Mouse (Mus musculus): ENCODE results near the gene Efna2. TPM values are rescaled to one million over a fixed set of nuclear protein-coding genes. Genes with fewer than 3 reads are reported as not detected.

The Efna2 gene
- polyA plus RNA-seq, 1 experiment from 2014 or later, result 91.7 TPM

DNA sequence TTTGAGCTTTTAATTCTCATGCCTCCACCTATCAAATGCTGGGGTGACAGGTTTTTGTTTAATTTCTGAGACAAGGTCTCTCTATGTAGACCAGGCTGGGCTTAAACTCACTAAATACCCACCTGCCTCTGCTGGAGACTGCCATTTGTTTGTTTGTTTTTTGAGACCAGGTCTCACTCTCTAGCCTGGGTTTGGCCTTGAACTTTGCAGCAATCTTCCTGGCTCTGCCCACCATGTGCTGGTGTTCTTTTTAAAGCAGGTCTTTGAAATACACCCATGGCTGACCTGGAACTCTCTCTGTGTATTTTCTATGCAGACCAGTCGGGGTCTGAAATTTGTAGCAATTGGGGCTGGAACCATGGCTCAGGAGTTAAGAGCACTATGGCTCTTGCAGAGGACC is 43.6 kb upstream of the Efna2 start:
- Histone ChIP-seq H3K9me3 (ENCODE audit: control insufficient read depth, low read length) (no peaks in the 10 kb centered on the region), H3K4me2 (no peak overlapping the region), H3K36me3 (ENCODE audit: control insufficient read depth, insufficient read depth, low read length) (0 out of 2 replicates have a peak, but pooled peaks cover 3% of the 10 kb centered on the region), H3K9ac (ENCODE audit: low read length) (no peak overlapping the region), H3K4me3 (ENCODE audit: low read depth, low read length) (no peak overlapping the region), H3K27me3 (ENCODE audit: control insufficient read depth, insufficient read depth, low read length) (peaks cover 23% of the 10 kb centered on the region), H3K27ac (ENCODE audit: low read depth, low read length) (no peak overlapping the region), H3K4me1 (ENCODE audit: control insufficient read depth, insufficient read depth, low read length) (peaks cover 41% of the 10 kb centered on the region)
- WGBS, result 85% methylated on average over 1 of the region's 1 CpGs
- DNase-seq (ENCODE audit: low spot score, missing footprints) (no peak), ATAC-seq (ENCODE audit: low FRiP score) (no peak)

DNA sequence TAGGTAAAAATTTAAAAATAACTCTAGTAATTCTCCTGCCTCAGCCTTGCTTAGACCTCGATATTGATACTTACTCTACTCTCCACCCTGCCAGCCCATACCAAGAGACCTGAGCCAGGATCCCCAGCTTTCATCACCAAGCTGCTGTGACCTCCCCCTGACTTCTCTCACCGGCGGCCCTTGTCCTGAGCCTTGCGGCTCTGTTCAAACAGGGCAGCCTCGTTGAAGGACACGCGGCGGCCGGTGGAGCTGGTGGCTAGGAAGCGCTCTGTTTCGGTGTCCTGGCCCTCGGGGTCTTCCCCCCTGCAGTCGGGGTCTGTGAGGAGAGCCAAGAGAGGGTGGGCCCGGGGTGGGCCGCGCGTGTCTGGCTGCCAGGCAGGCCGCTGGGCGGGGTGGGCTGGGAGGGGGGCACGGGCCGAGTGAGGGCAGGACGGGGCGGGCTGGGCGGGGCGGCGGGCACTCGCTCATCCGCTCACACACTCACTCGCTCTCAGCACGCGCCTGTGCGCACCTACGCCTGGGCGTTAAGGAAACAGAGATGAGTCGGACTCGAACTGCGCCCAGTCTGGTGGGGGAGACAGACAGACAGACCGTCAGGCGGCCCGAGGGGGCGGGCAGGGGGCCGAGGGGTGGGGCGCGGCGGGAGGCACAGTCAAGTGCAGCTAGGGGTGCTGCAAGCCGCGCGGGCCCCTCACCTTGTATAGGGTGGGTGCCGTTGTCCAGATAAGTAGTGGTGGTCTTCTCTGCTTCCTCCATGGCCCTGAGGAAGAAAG is 42.9 kb upstream of the Efna2 start:
- Histone ChIP-seq H3K27ac (ENCODE audit: low read depth, low read length) (no peak overlapping the region), H3K27me3 (ENCODE audit: control insufficient read depth, insufficient read depth, low read length) (peaks cover 22% of the 10 kb centered on the region)

DNA sequence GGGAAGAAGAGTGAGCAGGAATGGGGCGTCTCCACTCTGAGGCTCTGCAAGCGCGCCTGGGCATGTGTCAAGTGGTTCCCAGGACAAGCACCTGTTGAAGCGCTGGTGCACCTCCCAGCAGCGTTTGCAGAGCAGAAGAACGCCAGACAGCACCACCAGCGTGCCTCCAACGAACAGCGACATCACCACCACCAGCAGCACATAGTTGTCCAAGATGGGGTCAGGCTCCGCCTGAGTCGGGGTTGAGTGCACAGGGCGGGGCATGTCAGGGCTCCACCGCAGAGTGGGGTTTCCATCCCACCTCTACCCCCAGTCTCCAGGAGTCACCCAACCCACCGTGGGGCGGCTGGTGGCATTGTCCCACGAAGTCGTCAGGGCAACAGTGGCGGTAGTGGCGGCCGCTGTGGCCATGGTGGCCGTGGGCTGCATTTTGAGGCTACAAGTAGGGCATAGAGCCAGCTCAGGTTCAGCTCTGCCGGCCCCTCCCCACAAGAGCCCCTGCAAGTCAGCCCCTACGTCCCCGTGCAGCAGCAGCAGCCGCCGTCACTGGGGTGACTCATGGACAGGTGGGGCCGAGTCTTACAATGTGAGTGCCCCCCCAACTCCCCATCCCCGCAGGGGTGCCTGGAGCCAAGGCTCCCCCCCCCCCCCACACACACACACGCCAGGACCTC is 42.2 kb upstream of the Efna2 start:
- Histone ChIP-seq H3K9me3 (ENCODE audit: control insufficient read depth, low read length) (no peaks in the 10 kb centered on the region), H3K4me3 (ENCODE audit: low read depth, low read length) (peak overlapping the region; percentile 74), H3K4me1 (ENCODE audit: control insufficient read depth, insufficient read depth, low read length) (peaks cover 30% of the 10 kb centered on the region), H3K4me2 (peak overlapping the region; percentile 94), H3K36me3 (ENCODE audit: control insufficient read depth, insufficient read depth, low read length) (no peaks in the 10 kb centered on the region), H3K9ac (ENCODE audit: low read length) (peak overlapping the region; percentile 87), H3K27ac (ENCODE audit: low read depth, low read length) (no peak overlapping the region; the same call in 1 of the 2 replicates), H3K27me3 (ENCODE audit: control insufficient read depth, insufficient read depth, low read length) (peaks cover 21% of the 10 kb centered on the region)
- DNase-seq (ENCODE audit: low spot score, missing footprints), result no peak
- 4% methylated on average over 29 of the region's 29 CpGs for WGBS
- ATAC-seq (ENCODE audit: low FRiP score), result no peak

More for the DNA sequence above, 42.9 kb upstream of the Efna2 start:
- 15% methylated on average over 46 of the region's 49 CpGs for WGBS
- ATAC-seq (ENCODE audit: low FRiP score), result no peak
- peak overlapping the region; percentile 74; the same call in 1 of the 2 replicates for H3K4me3 ChIP-seq (ENCODE audit: low read depth, low read length)
- H3K4me1 ChIP-seq (ENCODE audit: control insufficient read depth, insufficient read depth, low read length), result peaks cover 38% of the 10 kb centered on the region
- DNase-seq (ENCODE audit: low spot score, missing footprints), result no peak
- H3K36me3 ChIP-seq (ENCODE audit: control insufficient read depth, insufficient read depth, low read length), result no peaks in the 10 kb centered on the region
- no peak overlapping the region for H3K9ac ChIP-seq (ENCODE audit: low read length)
- no peaks in the 10 kb centered on the region for H3K9me3 ChIP-seq (ENCODE audit: control insufficient read depth, low read length)
- peak overlapping the region; percentile 94 for H3K4me2 ChIP-seq

DNA sequence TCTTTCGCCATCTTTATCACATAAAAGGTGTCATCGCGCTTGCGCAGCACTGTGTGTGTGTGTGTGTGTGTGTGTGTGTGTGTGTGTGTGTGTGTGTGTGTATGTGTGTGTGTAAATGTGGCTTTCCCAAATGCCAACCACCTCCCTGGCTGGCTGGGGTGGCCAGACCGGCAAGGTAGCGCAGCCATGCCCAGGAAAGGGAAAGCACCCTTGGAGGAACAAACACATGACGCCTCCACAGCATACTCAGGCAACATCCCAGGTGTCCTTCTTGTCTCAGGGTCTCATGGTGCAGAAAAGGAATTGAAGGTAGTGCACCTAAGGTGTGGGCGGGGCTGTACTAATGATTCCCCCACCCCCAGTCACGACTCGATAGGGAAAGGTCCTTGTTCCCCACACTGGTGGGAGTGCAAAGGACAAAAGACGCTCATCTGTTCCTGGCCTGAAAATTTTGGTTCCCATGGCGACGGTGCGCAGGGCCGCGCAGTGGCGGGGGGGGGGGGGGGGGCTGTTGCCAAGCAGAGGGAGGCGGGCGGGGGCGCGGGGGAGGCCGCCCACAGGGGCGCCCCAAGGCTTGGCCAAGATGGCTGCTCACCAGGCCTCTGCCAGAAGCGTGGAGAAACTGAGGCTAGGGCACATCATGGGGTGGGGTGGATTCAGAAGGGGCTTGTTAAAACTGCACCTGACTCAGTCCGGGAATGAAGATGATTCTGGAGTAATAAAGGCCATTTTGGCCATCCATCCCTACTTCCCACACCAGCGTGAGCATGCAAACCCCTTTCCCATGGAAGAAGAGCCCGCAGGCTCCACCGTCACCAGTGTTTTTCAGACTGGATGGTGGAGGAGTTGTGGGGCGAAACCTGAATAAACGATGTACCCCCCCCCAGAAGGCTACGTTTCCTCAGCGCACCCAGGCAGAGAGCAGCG is 41.4 kb upstream of the Efna2 start:
- 5% methylated on average over 24 of the region's 33 CpGs for WGBS
- peaks cover 32% of the 10 kb centered on the region for H3K4me1 ChIP-seq (ENCODE audit: control insufficient read depth, insufficient read depth, low read length)
- no peak for ATAC-seq (ENCODE audit: low FRiP score)

DNA sequence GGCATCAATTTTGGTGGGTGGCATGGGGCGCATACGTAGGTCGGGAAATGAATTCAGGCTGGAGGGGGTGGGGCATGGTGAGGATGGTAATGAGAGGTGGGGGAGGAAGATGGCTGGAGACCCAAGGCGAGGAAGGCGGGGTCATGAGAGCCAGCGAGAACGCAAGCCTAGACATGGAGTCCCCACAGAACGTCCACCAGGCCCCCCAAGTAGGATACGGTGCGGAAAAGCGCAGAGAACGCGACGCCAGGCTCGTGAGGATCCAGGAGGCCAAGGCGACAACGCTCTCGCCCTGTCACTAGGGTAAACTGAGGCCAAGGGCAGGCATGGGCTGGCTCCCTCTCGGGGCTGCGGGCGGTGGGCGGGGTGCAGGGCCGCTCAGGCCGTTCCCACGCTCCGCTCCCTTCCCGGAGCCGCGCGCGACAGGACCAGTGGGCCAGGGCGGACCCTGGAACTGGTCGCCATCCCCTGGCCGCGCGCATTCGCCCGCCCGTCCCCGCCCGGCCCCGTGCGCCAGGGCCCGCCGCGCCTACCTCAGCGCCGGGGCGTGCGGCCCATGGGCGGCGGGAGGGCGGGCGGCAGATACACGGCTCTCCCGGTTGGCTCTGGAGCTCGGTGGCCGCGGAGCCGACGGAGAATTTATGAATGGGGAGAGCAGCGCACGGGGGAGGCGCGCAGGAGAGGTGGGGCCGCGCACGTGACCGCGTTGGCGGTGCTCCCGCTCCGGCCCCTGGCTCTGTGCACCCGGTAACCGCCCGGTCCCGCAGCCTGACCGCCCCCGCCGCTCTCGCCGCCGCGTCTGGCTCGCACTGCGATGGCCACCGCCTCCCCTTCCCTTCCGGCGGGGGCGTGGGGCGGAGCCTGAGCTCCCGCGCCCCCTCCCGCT is 40.5 kb upstream of the Efna2 start, which contains the start of gene Atp5d:
Gene Atp5d, plus strand, starts transcription at position 80 of the 886 bp plus-strand sequence.
- ATAC-seq (ENCODE audit: low FRiP score) (peak; percentile 12; the same call in 1 of the 2 replicates), DNase-seq (ENCODE audit: low spot score, missing footprints) (peak; percentile 97)
- H3K4me3 ChIP-seq (ENCODE audit: low read depth, low read length), result peak within 1 kb of the TSS; percentile 74
- WGBS, result under 1% methylated on average over 76 of the region's 94 CpGs
- H3K27ac ChIP-seq (ENCODE audit: low read depth, low read length), result peak within 1 kb of the TSS; percentile 76
- 0 out of 2 replicates have a peak, but pooled peaks cover 2% of the 10 kb centered on the region for H3K36me3 ChIP-seq (ENCODE audit: control insufficient read depth, insufficient read depth, low read length)
- H3K4me1 ChIP-seq (ENCODE audit: control insufficient read depth, insufficient read depth, low read length), result peaks cover 34% of the 10 kb centered on the region
- peaks cover 21% of the 10 kb centered on the region for H3K27me3 ChIP-seq (ENCODE audit: control insufficient read depth, insufficient read depth, low read length)
- no peaks in the 10 kb centered on the region for H3K9me3 ChIP-seq (ENCODE audit: control insufficient read depth, low read length)
- peak within 1 kb of the TSS; percentile 87 for H3K9ac ChIP-seq (ENCODE audit: low read length)
- H3K4me2 ChIP-seq, result peak within 1 kb of the TSS; percentile 94

More for the DNA sequence above, 41.4 kb upstream of the Efna2 start:
- peak; percentile 96 for DNase-seq (ENCODE audit: low spot score, missing footprints)
- Histone ChIP-seq H3K9me3 (ENCODE audit: control insufficient read depth, low read length) (no peaks in the 10 kb centered on the region), H3K4me2 (peak overlapping the region; percentile 94), H3K9ac (ENCODE audit: low read length) (peak overlapping the region; percentile 87), H3K27me3 (ENCODE audit: control insufficient read depth, insufficient read depth, low read length) (peaks cover 21% of the 10 kb centered on the region), H3K27ac (ENCODE audit: low read depth, low read length) (peak overlapping the region; percentile 76), H3K4me3 (ENCODE audit: low read depth, low read length) (peak overlapping the region; percentile 74), H3K36me3 (ENCODE audit: control insufficient read depth, insufficient read depth, low read length) (no peaks in the 10 kb centered on the region)

DNA sequence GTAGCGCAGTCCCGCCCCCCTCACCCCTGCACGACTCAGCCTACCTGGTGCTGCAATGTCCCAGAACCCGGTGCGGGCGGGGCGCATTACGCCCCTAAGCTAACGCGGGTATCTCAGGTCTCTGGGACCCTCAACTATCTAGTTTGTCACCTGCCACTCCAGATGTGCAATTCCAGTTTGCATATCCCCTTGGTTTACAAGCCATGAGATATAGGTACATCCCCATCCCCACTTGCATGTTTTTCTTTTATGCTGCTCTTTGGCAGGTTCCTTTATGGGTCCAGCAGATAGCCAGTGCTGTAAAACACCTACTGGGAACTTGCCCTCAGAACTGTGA is 39.9 kb upstream of the Efna2 start:
- DNase-seq (ENCODE audit: low spot score, missing footprints) (no peak), ATAC-seq (ENCODE audit: low FRiP score) (no peak)
- Histone ChIP-seq H3K4me3 (ENCODE audit: low read depth, low read length) (peak overlapping the region; percentile 74), H3K36me3 (ENCODE audit: control insufficient read depth, insufficient read depth, low read length) (0 out of 2 replicates have a peak, but pooled peaks cover 2% of the 10 kb centered on the region), H3K9me3 (ENCODE audit: control insufficient read depth, low read length) (no peaks in the 10 kb centered on the region), H3K4me2 (peak overlapping the region; percentile 94), H3K4me1 (ENCODE audit: control insufficient read depth, insufficient read depth, low read length) (peaks cover 34% of the 10 kb centered on the region), H3K27me3 (ENCODE audit: control insufficient read depth, insufficient read depth, low read length) (peaks cover 21% of the 10 kb centered on the region), H3K27ac (ENCODE audit: low read depth, low read length) (peak overlapping the region; percentile 76), H3K9ac (ENCODE audit: low read length) (peak overlapping the region; percentile 87)
- 2% methylated on average over 10 of the region's 10 CpGs for WGBS

DNA sequence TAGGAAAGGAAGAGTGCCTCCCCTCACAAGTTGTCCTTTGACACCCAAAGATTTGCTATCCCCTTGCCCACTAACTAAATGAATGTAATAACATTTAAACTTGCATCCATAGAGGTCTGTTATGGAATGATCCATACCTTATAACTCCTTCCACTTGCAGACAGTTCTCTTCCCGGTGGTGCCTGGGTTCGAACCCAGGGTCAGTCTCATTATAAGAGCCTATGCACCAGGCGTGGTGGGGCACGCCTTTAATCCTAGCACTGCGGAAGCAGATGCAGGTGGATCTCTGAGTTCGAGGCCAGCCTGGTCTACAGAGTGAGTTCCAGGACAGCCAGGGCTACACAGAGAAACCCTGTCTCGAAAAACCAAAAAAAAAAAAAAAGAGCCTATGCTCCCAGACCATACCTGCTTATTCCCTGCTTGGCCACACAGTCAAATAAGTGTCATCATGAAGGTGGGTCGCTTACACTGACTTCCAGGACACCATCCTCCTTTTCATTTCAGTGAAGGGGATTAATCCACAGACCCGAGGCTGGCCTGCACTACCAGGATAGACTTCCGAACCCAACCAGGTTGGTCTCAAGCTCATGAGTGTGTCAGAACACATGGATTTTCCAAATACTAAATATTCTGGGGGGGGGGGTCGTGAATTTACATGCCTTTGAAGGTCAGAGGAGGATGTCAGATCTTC is 39.2 kb upstream of the Efna2 start:
- DNase-seq (ENCODE audit: low spot score, missing footprints) (no peak), ATAC-seq (ENCODE audit: low FRiP score) (no peak)
- no peak overlapping the region for H3K9ac ChIP-seq (ENCODE audit: low read length)
- H3K4me1 ChIP-seq (ENCODE audit: control insufficient read depth, insufficient read depth, low read length), result peaks cover 34% of the 10 kb centered on the region
- 73% methylated on average over 11 of the region's 11 CpGs for WGBS
- no peak overlapping the region for H3K27ac ChIP-seq (ENCODE audit: low read depth, low read length)
- H3K4me3 ChIP-seq (ENCODE audit: low read depth, low read length), result no peak overlapping the region
- peaks cover 21% of the 10 kb centered on the region for H3K27me3 ChIP-seq (ENCODE audit: control insufficient read depth, insufficient read depth, low read length)
- H3K36me3 ChIP-seq (ENCODE audit: control insufficient read depth, insufficient read depth, low read length), result 0 out of 2 replicates have a peak, but pooled peaks cover 2% of the 10 kb centered on the region
- H3K4me2 ChIP-seq, result no peak overlapping the region
- H3K9me3 ChIP-seq (ENCODE audit: control insufficient read depth, low read length), result no peaks in the 10 kb centered on the region
